Mouse (Mus musculus) right cerebral cortex, postnatal 10 days (tissue): ENCODE results near the gene Mad2l1bp.

Experiments
- DNase-seq, 2 experiments: peaks; one replicate each; pipeline ENCODE4 v3.0.0; 2021; ENCODE audit warnings: low spot score in 2 of 2

Mad2l1bp gene

GRCm38 (mm10) chr17:46156680-46157079 is 3.3 kb upstream of the Mad2l1bp start:
- no peak for DNase-seq

- no peak for DNase-seq
Observed at GRCm38 (mm10) chr17:46154336-46154735, 983 bp upstream of the Mad2l1bp start.

- peak; percentile 90 to 92 for DNase-seq
Observed at GRCm38 (mm10) chr17:46143578-46144423, 9.6 kb downstream of the Mad2l1bp start, which contains the start of gene Rsph9. Gene Rsph9 (minus strand): TSS chr17:46144216.

- no peak for DNase-seq
Observed at GRCm38 (mm10) chr17:46139872-46140271, 13.5 kb downstream of the Mad2l1bp start.

GRCm38 (mm10) chr17:46138563-46139236 is 14.7 kb downstream of the Mad2l1bp start:
- no peak for DNase-seq

GRCm38 (mm10) chr17:46132862-46133261 is 20.5 kb downstream of the Mad2l1bp start:
- DNase-seq = no peak

- DNase-seq = peak; percentile 78 to 81
Observed at GRCm38 (mm10) chr17:46132058-46132718, 21.2 kb downstream of the Mad2l1bp start.

GRCm38 (mm10) chr17:46129741-46130498 is 23.4 kb downstream of the Mad2l1bp start:
- DNase-seq = peak; percentile 70 to 71

- DNase-seq = no peak
Observed at GRCm38 (mm10) chr17:46127814-46128493, 25.4 kb downstream of the Mad2l1bp start.

GRCm38 (mm10) chr17:46126608-46127007 is 26.7 kb downstream of the Mad2l1bp start:
- DNase-seq = peak in 1 of 2 experiments; percentile 17

GRCm38 (mm10) chr17:46123953-46124700 is 29.2 kb downstream of the Mad2l1bp start:
- no peak for DNase-seq

- DNase-seq = no peak
Observed at GRCm38 (mm10) chr17:46123285-46123684, 30.1 kb downstream of the Mad2l1bp start.

- no peak for DNase-seq
Observed at GRCm38 (mm10) chr17:46122791-46123190, 30.6 kb downstream of the Mad2l1bp start.

GRCm38 (mm10) chr17:46119641-46120040 is 33.7 kb downstream of the Mad2l1bp start:
- no peak for DNase-seq

GRCm38 (mm10) chr17:46118423-46118850 is 34.9 kb downstream of the Mad2l1bp start:
- DNase-seq = no peak

GRCm38 (mm10) chr17:46117623-46118422 is 35.5 kb downstream of the Mad2l1bp start:
- no peak for DNase-seq

- no peak for DNase-seq
Observed at GRCm38 (mm10) chr17:46116881-46117280, 36.5 kb downstream of the Mad2l1bp start.

GRCm38 (mm10) chr17:46116138-46116537 is 37.2 kb downstream of the Mad2l1bp start:
- no peak for DNase-seq

- DNase-seq = no peak
Observed at GRCm38 (mm10) chr17:46115489-46115888, 37.9 kb downstream of the Mad2l1bp start.
